Comparison of ENCODE assay signal across 7 mouse cellular contexts in the genomic region with DNA sequence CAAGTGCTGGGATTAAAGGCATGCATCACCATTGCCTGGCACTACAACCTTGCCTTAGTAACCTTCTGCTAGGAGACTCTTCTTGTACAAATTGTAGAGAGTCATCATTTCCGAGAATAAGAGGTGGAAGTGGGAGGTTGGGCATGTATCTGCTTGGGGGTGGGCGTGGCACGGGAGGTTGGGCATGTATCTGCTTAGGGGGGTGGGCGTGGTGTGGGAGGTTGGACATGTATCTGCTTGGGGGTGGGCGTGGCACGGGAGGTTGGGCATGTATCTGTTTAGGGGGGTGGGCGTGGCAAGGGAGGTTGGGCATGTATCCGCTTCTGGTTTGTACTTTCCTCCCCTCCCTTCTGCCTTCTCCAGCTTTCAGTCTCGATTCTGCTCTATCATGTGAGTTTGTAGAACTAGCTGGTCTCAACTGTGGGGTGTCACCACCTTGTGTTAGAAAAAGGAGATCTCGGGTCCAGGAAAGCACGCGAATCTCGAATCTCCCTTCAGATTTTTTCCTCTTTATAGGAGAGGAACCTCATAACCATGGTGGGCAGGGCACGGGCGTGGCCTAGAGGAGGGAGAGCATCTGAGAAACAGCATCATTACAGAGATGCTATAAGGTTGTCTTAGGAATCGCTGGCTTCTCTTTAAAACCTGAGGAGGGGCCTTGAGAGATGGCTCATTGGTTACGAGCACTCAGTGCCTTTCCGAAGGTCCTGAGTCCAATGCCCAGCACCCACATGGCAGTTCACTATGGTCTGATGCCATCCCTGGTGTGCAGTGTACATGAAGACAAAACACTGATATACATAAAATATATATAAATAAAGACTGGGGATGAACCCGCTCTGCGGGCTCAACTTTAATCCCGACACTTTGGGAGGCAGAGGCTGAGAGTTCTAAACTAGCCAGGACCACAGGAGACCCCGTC. TPM values are rescaled to one million over a fixed set of nuclear protein-coding genes. Genes with fewer than 3 reads are reported as not detected.
DNase-seq lines count a peak whose midpoint lies in the region; ATAC-seq and TF ChIP-seq lines count a peak whose summit lies in the region.

No protein-coding gene starts in this region.

- H3K36me3 ChIP-seq in kidney, adult 2 months (ENCODE audit: control insufficient read depth, insufficient read depth, low read length), result no peaks in the 10 kb centered on the region
- H3K36me3 ChIP-seq in liver, embryonic 14.5 days (replicated peaks; ENCODE audit: control insufficient read depth, insufficient read depth, low read depth), result no peaks in the 10 kb centered on the region
- no peaks in the 10 kb centered on the region for H3K36me3 ChIP-seq in stomach, embryonic 15.5 days

- peak overlapping the region; percentile 1; the same call in 1 of the 2 replicates for H3K9ac ChIP-seq in liver, embryonic 14.5 days (replicated peaks)
- no peak overlapping the region for H3K9ac ChIP-seq in stomach, embryonic 15.5 days

- peak; percentile 75 for ATAC-seq in activated CD4-positive, CD25-positive, alpha-beta regulatory T cell, adult 4 months
- peak; percentile 77 for ATAC-seq in liver, embryonic 14.5 days (ENCODE audit: insufficient read depth)
- ATAC-seq in stomach, embryonic 15.5 days (ENCODE audit: insufficient read depth, low FRiP score, low read depth), result peak; percentile 72

- 4% methylated on average over 22 of the region's 22 CpGs for WGBS in kidney, adult 2 months
- WGBS in liver, embryonic 14.5 days (ENCODE audit: insufficient replicate concordance), result 3% methylated on average over 22 of the region's 22 CpGs
- WGBS in stomach, embryonic 15.5 days, result 3% methylated on average over 22 of the region's 22 CpGs

- peak; percentile 83 for DNase-seq in embryo, embryonic 9.5 days (ENCODE audit: extremely low spot score)
- DNase-seq in heart, adult 8-10 months (ENCODE audit: low spot score), result peak; percentile 61
- peak; percentile 80 for DNase-seq in kidney, adult 2 months
- peak; percentile 59 to 76 (median 60) for DNase-seq in liver, embryonic 14.5 days (ENCODE audit: low read depth in 3 of 3, low spot score in 3 of 3)
- DNase-seq in naive thymus-derived CD4-positive, alpha-beta T cell, adult 2 months (ENCODE audit: low read depth), result peak; percentile 96

- no peaks in the 10 kb centered on the region for H3K27me3 ChIP-seq in kidney, adult 2 months (replicated peaks; ENCODE audit: control insufficient read depth, insufficient read depth, low read length)
- H3K27me3 ChIP-seq in liver, embryonic 14.5 days (ENCODE audit: control insufficient read depth, insufficient read depth, low read length), result no peaks in the 10 kb centered on the region
- no peaks in the 10 kb centered on the region for H3K27me3 ChIP-seq in stomach, embryonic 15.5 days (replicated peaks)

- no peaks in the 10 kb centered on the region for H3K9me3 ChIP-seq in liver, embryonic 14.5 days (ENCODE audit: control insufficient read depth, low read length)
- H3K9me3 ChIP-seq in stomach, embryonic 15.5 days, result no peaks in the 10 kb centered on the region

- TF ChIP-seq CTCF in kidney, adult 2 months (conservative IDR thresholded peaks at IDR 0.05; ENCODE audit: insufficient read depth, insufficient read length, low read depth, low read length), result no peak
- peak; percentile 14; the same call in 1 of the 2 replicates for TF ChIP-seq CTCF in liver, embryonic 14.5 days (IDR thresholded peaks at IDR 0.05; ENCODE audit: low read depth)

- TF ChIP-seq EP300 in liver, embryonic 14.5 days (IDR thresholded peaks at IDR 0.05; ENCODE audit: low read depth), result no peak

- peak overlapping the region; percentile 31 for H3K4me3 ChIP-seq in kidney, adult 2 months (ENCODE audit: insufficient read depth, low read depth, low read length)
- peak overlapping the region; percentile 38 to 68 for H3K4me3 ChIP-seq in liver, embryonic 14.5 days (ENCODE audit: insufficient read depth in 1 of 2, low read depth in 2 of 2, low read length in 2 of 2)
- peak overlapping the region; percentile 36 for H3K4me3 ChIP-seq in stomach, embryonic 15.5 days (replicated peaks)

- peak overlapping the region; percentile 62 for H3K4me2 ChIP-seq in liver, embryonic 14.5 days (ENCODE audit: low read depth)
- peak overlapping the region; percentile 53 for H3K4me2 ChIP-seq in stomach, embryonic 15.5 days

- TF ChIP-seq POLR2A in kidney, adult 2 months (IDR thresholded peaks at IDR 0.05; ENCODE audit: low read depth, low read length), result no peak

- peaks cover 4% of the 10 kb centered on the region; the same call in 1 of the 2 replicates for H3K4me1 ChIP-seq in kidney, adult 2 months (ENCODE audit: control insufficient read depth, insufficient read depth, low read length)
- H3K4me1 ChIP-seq in liver, embryonic 14.5 days (replicated peaks; ENCODE audit: control insufficient read depth in 2 of 2, insufficient read depth in 2 of 2, low read length in 1 of 2), result peaks cover 29 to 35% of the 10 kb centered on the region in 2 experiments
- H3K4me1 ChIP-seq in stomach, embryonic 15.5 days, result peaks cover 18% of the 10 kb centered on the region

- H3K27ac ChIP-seq in kidney, adult 2 months (ENCODE audit: insufficient read depth, low read depth, low read length), result peak overlapping the region; percentile 58; the same call in 1 of the 2 replicates
- H3K27ac ChIP-seq in liver, embryonic 14.5 days, result peak overlapping the region; percentile 58
- H3K27ac ChIP-seq in stomach, embryonic 15.5 days, result peak overlapping the region; percentile 81

RNA-seq across cellular contexts. Expression of gene D17Wsu92e, which starts 5.8 kb away (rescaled TPM):
- polyA plus RNA-seq in activated CD4-positive, CD25-positive, alpha-beta regulatory T cell, adult 4 months (2017; shearing (Covaris generic)), result 10 to 100 TPM; 14.1 to 15.2 TPM
- 100 to 1,000 TPM; 150 to 171 (median 156) TPM for total RNA-seq in heart, adult 8-10 months (2022)
- 162 and 189 TPM in 2 replicates for polyA plus RNA-seq in kidney, adult 2 months (2012; rRNA removed)
- 20.6 and 24.2 TPM in 2 replicates for polyA plus RNA-seq in liver, embryonic 14.5 days (2012; rRNA removed)
- 10.7 and 14.1 TPM in 2 replicates for polyA plus RNA-seq in liver, embryonic 14.5 days (2014; fragmentation: Nextera tagmentation; extraction: Ambion mirVana)
- 20.0 and 23.1 TPM in 2 replicates for polyA plus RNA-seq in stomach, embryonic 15.5 days (2015; fragmentation: Nextera tagmentation; extraction: Ambion mirVana)

RNA-seq across cellular contexts. Expression of gene Snrpc, which starts 11.7 kb away (rescaled TPM):
- 100 to 1,000 TPM; 108 to 126 TPM for polyA plus RNA-seq in activated CD4-positive, CD25-positive, alpha-beta regulatory T cell, adult 4 months (2017; shearing (Covaris generic))
- total RNA-seq in heart, adult 8-10 months (2022), result 10 to 100 TPM; 39.9 to 48.3 (median 47.0) TPM
- 55.8 and 61.2 TPM in 2 replicates for polyA plus RNA-seq in kidney, adult 2 months (2012; rRNA removed)
- polyA plus RNA-seq in liver, embryonic 14.5 days (2012; rRNA removed), result 85.1 and 105 TPM in 2 replicates
- 145 and 150 TPM in 2 replicates for polyA plus RNA-seq in liver, embryonic 14.5 days (2014; fragmentation: Nextera tagmentation; extraction: Ambion mirVana)
- 247 and 276 TPM in 2 replicates for polyA plus RNA-seq in stomach, embryonic 15.5 days (2015; fragmentation: Nextera tagmentation; extraction: Ambion mirVana)

RNA-seq across cellular contexts. Expression of gene Uhrf1bp1, which starts 30.0 kb away (rescaled TPM):
- 1 to 10 TPM in 1 of 2 experiments, under 1 TPM in 1; 0.93 to 1.4 TPM for polyA plus RNA-seq in activated CD4-positive, CD25-positive, alpha-beta regulatory T cell, adult 4 months (2017; shearing (Covaris generic))
- total RNA-seq in heart, adult 8-10 months (2022), result 10 to 100 TPM; 15.6 to 19.5 (median 17.7) TPM
- polyA plus RNA-seq in kidney, adult 2 months (2012; rRNA removed), result 8.0 and 9.6 TPM in 2 replicates
- 2.9 and 3.1 TPM in 2 replicates for polyA plus RNA-seq in liver, embryonic 14.5 days (2012; rRNA removed)
- polyA plus RNA-seq in liver, embryonic 14.5 days (2014; fragmentation: Nextera tagmentation; extraction: Ambion mirVana), result 1.8 and 2.4 TPM in 2 replicates
- 3.8 and 5.3 TPM in 2 replicates for polyA plus RNA-seq in stomach, embryonic 15.5 days (2015; fragmentation: Nextera tagmentation; extraction: Ambion mirVana)

Comparison
In these comparisons a context has a peak if more than half of its experiments do, and no peak if none do; other contexts are left out.
1. Peak in every context shown above with its lines: DNase-seq, ATAC-seq, H3K4me3 ChIP-seq and H3K27ac ChIP-seq.